Mouse (Mus musculus) embryonic fibroblast, embryonic 13.5 days (primary cell): ENCODE data around the gene Fscn1.

Experiments used
- CTCF ChIP-seq: IDR thresholded peaks from 2 replicates; pipeline ENCODE4 v1.5.1; 2011; ENCODE audit warnings: mild to moderate bottlenecking, control low read depth, low read length, moderate library complexity, borderline replicate concordance; ENCODE audit not compliant: insufficient read depth
- POLR2A ChIP-seq: IDR thresholded peaks from 2 replicates; pipeline ENCODE4 v1.6.1; 2011; ENCODE audit warnings: low read depth, mild to moderate bottlenecking, control low read depth, low read length, moderate library complexity

- TF ChIP-seq CTCF, result no peak
- TF ChIP-seq POLR2A, result no peak
Observed at GRCm38 (mm10) chr5:142989167-142989566, 29.0 kb downstream of the Fscn1 start.
